Mouse (Mus musculus) intestine, embryonic 16.5 days (tissue): ENCODE measurements around the gene Cyb5rl. TPM values are rescaled to one million over a fixed set of nuclear protein-coding genes. Genes with fewer than 3 reads are reported as not detected.

Source experiments
- ATAC-seq: fragments of 200-750 bp; cut with Nextera tagmentation; 2 replicates; pipeline ENCODE4 v1.8.0; 2017; ENCODE audit warnings: moderate TSS enrichment, moderate library complexity
- H3K27ac ChIP-seq: fragments of 300-500 bp; sonication (generic); 2 replicates; pipeline ENCODE4 v1.5.1; 2014; ENCODE audit warnings: mild to moderate bottlenecking, low read length
- H3K27me3 ChIP-seq: fragments of 300-500 bp; sonication (generic); replicated peaks from 2 replicates; pipeline ENCODE4 v1.6.1; 2014; ENCODE audit warnings: low read length, control low read depth, mixed read lengths; ENCODE audit not compliant: control insufficient read depth, insufficient read depth
- H3K36me3 ChIP-seq: fragments of 300-500 bp; sonication (generic); 2 replicates; pipeline ENCODE4 v1.6.1; 2014; ENCODE audit warnings: low read length, control low read depth; ENCODE audit not compliant: control insufficient read depth, insufficient read depth
- H3K4me1 ChIP-seq: fragments of 300-500 bp; sonication (generic); 2 replicates; pipeline ENCODE4 v1.6.1; 2014; ENCODE audit warnings: low read length, control low read depth, mixed read lengths; ENCODE audit not compliant: control insufficient read depth, insufficient read depth
- H3K4me2 ChIP-seq: fragments of 300-500 bp; sonication (generic); 2 replicates; pipeline ENCODE4 v1.6.1; 2014; ENCODE audit warnings: low read depth, low read length, control low read depth
- H3K4me3 ChIP-seq: fragments of 300-500 bp; sonication (generic); 2 replicates; pipeline ENCODE4 v1.5.1; 2014; ENCODE audit warnings: mild to moderate bottlenecking, low read length
- H3K9ac ChIP-seq: fragments of 300-500 bp; sonication (generic); 2 replicates; pipeline ENCODE4 v1.6.1; 2014; ENCODE audit warnings: low read depth, low read length
- H3K9me3 ChIP-seq: fragments of 300-500 bp; sonication (generic); 2 replicates; pipeline ENCODE4 v1.6.1; 2016; ENCODE audit warnings: low read length, control low read depth; ENCODE audit not compliant: control insufficient read depth
- WGBS: fragments of 180-500 bp; shearing (Covaris S2); extraction: QIAGEN DNeasy Blood & Tissue Kit; methylation state at CpG from one replicate; pipeline ENCODE4 v1.1.7; 2014; 5-methylcytosine and 5-hydroxymethylcytosine counted together
- polyA plus RNA-seq: library from polyadenylated mRNA; unstranded; fragments of >200 nt; fragmentation: Nextera tagmentation; extraction: Ambion mirVana; gene quantifications from 2 replicates; pipeline ENCODE4 v1.2.1, GENCODE M21; 2015

Cyb5rl gene
- polyA plus RNA-seq, 1 experiment from 2014 or later = 7.2 TPM

DNA sequence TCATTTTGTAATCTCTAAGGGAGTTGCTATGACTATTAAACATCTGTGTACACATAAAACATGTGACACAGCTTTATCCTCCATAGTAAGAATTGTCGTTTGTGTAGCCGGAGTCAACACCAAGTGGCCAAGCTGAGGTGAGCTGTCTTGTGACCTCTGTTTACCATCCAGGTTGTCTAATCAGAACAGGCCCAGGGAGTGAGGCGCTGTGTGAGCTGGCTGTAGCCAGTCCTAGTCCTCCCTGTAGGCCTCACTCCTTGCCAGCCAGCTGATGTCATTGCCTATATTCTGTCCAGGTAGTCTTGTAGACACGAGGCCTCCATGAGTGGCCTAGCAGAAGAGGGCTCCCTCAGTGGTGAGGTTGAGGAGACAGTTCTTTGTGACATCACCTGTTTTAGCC is 31.1 kb upstream of the Cyb5rl start:
- Histone ChIP-seq H3K27ac (no peak overlapping the region), H3K36me3 (peaks cover 31% of the 10 kb centered on the region), H3K4me2 (no peak overlapping the region), H3K4me1 (no peaks in the 10 kb centered on the region), H3K4me3 (no peak overlapping the region), H3K9me3 (no peaks in the 10 kb centered on the region), H3K9ac (no peak overlapping the region; the same call in 1 of the 2 replicates), H3K27me3 (no peaks in the 10 kb centered on the region)
- 75% methylated on average over 4 of the region's 4 CpGs for WGBS
- ATAC-seq = no peak

DNA sequence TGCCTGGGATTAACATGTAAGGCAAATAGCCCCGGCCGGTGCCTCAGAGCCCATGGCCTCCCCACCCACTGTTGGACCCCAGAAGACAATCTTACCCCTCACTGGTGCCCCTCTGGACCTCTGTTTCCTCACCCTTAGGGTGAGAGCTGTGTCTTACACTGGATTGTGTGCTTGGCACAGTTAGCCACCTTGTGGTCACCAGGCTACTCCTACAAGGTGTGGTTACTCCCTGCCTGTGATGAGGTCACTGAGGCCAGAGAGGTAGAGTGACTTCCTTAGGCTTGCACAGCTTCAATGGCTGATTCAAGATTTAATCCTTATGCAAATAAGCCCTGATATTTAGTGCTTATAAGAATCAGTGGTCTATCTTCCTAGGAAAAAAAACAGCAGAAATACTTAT is 29.8 kb upstream of the Cyb5rl start:
- peak; percentile 40; the same call in 1 of the 2 replicates for ATAC-seq
- H3K9ac ChIP-seq = no peak overlapping the region
- H3K9me3 ChIP-seq = no peaks in the 10 kb centered on the region
- no peaks in the 10 kb centered on the region for H3K4me1 ChIP-seq
- H3K4me3 ChIP-seq = no peak overlapping the region
- WGBS = 89% methylated on average over 2 of the region's 2 CpGs
- no peak overlapping the region for H3K27ac ChIP-seq
- H3K36me3 ChIP-seq = peaks cover 28% of the 10 kb centered on the region
- H3K4me2 ChIP-seq = no peak overlapping the region
- H3K27me3 ChIP-seq = no peaks in the 10 kb centered on the region

DNA sequence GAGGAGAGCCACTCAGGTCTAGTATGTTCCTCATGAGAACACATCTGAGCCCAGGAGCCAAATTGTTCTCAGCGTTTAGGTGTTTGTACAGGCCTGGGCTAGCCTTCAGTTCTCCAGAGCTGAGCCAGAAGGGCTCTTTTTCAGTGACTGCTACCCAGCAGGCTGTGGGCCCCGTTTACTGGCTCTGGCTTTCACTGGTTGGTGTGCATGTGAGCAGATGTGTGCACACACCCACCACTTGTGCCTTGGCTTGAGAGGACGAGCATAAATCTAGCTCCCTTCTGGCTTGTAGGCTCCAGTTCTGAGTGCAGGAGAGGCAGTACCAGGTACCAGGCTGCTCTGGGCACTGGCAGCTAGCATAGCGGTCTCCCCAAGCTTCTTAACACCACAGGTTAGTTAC is 28.5 kb upstream of the Cyb5rl start:
- H3K9ac ChIP-seq = no peak overlapping the region
- ATAC-seq = no peak
- no peaks in the 10 kb centered on the region for H3K9me3 ChIP-seq
- no peak overlapping the region for H3K27ac ChIP-seq
- H3K4me3 ChIP-seq = no peak overlapping the region
- H3K36me3 ChIP-seq = peaks cover 28% of the 10 kb centered on the region
- H3K27me3 ChIP-seq = no peaks in the 10 kb centered on the region
- H3K4me2 ChIP-seq = no peak overlapping the region
- H3K4me1 ChIP-seq = no peaks in the 10 kb centered on the region
- WGBS = 81% methylated on average over 4 of the region's 4 CpGs

DNA sequence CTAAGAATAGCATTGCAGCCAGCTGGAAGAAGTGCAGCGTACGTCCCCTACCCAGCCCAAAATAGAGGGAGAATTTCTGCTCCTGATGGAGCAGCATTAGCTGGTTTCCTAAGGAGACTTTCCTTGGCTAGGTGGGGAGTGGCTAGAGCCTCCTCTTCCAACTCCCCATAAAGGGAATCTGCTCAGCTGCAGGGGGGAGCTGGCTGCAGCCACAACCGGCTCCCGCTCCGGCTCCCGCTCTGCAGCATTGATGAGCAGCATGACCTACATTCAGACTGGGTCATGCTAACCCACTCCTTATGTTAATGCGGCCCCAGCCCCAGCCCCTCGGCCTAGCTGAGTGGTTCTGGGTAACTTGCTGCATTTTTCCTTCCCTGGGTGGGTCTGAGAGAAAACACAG is 27.5 kb upstream of the Cyb5rl start:
- Histone ChIP-seq H3K4me1 (no peaks in the 10 kb centered on the region), H3K36me3 (peaks cover 31% of the 10 kb centered on the region), H3K4me3 (no peak overlapping the region), H3K27me3 (no peaks in the 10 kb centered on the region), H3K9me3 (no peaks in the 10 kb centered on the region), H3K27ac (no peak overlapping the region), H3K9ac (no peak overlapping the region), H3K4me2 (no peak overlapping the region)
- WGBS = 81% methylated on average over 8 of the region's 8 CpGs
- no peak for ATAC-seq

DNA sequence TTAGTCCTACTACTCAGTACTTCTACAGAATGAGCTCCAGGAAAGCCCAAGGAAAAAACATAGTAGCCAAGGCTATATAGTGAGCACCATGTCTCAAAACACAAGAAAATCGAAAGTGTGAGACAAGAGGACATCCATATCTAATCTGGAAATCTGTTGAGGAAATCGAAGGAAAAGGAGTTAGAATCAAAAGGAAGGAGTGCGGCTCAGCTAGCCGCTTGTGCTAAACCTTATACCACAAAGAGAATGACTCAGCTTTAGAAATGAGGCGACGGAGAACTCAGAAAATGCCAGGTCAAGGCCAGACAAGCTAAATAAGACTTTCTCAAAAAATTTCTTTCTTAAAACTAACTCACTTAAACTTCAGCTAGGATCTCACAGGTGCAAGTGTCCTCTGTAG is 24.5 kb upstream of the Cyb5rl start:
- Histone ChIP-seq H3K27ac (no peak overlapping the region), H3K36me3 (peaks cover 35% of the 10 kb centered on the region), H3K9ac (no peak overlapping the region), H3K27me3 (no peaks in the 10 kb centered on the region), H3K9me3 (no peaks in the 10 kb centered on the region), H3K4me3 (no peak overlapping the region), H3K4me1 (no peaks in the 10 kb centered on the region), H3K4me2 (no peak overlapping the region)
- WGBS = 90% methylated on average over 6 of the region's 6 CpGs
- no peak for ATAC-seq

DNA sequence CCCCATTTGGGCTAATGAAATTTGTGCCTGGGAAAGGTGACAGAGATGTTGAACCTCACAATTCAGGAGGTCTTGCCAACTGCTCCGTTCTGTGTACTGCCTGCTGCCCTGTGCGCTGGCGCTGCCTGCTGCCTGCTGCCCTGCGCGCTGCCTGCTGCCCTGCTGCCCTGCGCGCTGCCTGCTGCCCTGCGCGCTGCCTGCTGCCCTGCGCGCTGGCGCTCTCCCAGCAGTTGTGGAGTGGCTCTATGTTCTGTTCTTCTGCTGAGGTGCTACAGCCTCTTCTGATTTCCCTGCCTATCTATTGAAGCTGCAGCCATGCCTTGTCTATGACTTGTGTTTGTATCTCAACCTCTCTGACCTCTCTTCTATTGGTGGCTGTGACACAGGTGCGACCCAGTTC is 21.6 kb upstream of the Cyb5rl start:
- no peak overlapping the region for H3K4me3 ChIP-seq
- no peak overlapping the region for H3K27ac ChIP-seq
- no peaks in the 10 kb centered on the region for H3K4me1 ChIP-seq
- H3K27me3 ChIP-seq = no peaks in the 10 kb centered on the region
- no peak overlapping the region for H3K9ac ChIP-seq
- peaks cover 28% of the 10 kb centered on the region for H3K36me3 ChIP-seq
- H3K4me2 ChIP-seq = no peak overlapping the region
- whole genome bisulfite sequencing = 97% methylated on average over 13 of the region's 13 CpGs
- no peak for ATAC-seq
- no peaks in the 10 kb centered on the region for H3K9me3 ChIP-seq

DNA sequence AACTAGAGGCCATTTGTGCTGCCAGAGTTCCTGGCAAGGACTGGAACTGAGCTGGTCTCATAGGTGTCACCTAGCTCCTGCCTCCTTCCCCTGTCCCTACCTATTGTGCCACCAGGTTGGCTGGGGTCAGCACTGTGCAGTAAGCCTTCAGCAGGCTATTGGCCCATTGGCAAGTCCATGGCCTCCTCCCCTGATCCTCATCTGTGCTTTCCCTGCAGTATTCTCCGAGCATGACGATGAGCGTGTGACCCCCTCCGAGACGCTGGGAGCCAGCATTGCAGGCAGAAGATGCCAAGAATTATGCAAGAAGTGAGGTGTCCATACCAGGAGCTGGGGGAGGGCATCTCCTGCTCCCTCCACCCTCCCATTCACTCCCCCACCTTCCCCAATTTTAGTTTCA is 19.0 kb upstream of the Cyb5rl start:
- Histone ChIP-seq H3K36me3 (peaks cover 18% of the 10 kb centered on the region), H3K4me2 (no peak overlapping the region), H3K9ac (no peak overlapping the region), H3K4me1 (no peaks in the 10 kb centered on the region), H3K27me3 (no peaks in the 10 kb centered on the region), H3K27ac (no peak overlapping the region), H3K9me3 (no peaks in the 10 kb centered on the region), H3K4me3 (no peak overlapping the region)
- no peak for ATAC-seq
- 93% methylated on average over 5 of the region's 5 CpGs for WGBS

DNA sequence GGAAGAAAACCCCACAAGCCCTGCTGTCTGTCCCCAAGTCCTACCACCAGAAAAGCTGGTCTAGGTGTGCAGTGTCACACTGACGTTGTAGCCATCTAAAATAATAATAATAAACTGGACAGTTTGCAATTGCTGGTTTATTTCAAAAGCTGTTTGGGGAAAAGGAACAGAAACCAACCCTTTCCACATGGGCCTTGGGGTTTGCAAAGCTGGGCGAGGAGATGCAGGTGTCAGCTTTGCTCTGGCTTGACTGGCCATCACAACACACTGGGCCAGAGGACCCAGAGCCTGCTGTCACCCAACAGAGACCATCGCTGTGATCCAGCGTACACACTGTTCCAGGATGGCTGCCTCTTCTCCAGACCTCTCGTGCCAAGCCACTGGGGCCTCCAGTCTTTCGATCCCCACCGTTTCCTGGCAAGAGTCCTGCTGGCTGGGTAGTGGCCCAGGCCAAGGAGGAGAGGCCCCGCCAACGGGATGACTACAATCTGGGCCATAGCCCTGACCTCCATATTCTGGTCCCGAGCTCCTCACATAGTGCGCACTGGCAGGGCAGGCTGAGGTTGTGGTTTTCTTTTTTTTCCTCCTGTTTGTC is 18.1 kb upstream of the Cyb5rl start:
- H3K36me3 ChIP-seq = peaks cover 16% of the 10 kb centered on the region
- no peaks in the 10 kb centered on the region for H3K9me3 ChIP-seq
- H3K9ac ChIP-seq = no peak overlapping the region
- no peak overlapping the region for H3K4me2 ChIP-seq
- no peak overlapping the region for H3K4me3 ChIP-seq
- no peak overlapping the region for H3K27ac ChIP-seq
- ATAC-seq = no peak
- WGBS = 88% methylated on average over 11 of the region's 11 CpGs
- no peaks in the 10 kb centered on the region for H3K4me1 ChIP-seq
- H3K27me3 ChIP-seq = no peaks in the 10 kb centered on the region

DNA sequence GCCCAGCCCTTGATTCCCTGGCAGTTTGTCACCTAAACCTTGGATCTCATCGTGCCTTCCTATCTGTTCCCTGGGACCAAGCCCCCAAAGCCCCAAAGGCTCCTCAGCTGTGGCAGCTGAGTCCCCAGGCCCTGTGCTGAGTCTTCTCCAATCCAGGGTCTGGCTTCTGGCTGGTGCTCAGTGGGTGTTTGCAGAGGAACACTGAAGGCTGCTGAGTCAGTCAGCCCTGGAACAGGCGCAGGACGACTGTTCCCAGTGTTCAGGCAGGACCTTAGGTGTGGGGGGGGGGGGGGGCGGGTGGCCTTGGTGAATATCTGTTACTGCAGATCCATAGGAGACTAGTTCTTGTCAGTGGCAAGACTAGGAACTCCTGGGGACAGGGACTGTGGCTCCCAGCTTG is 14.9 kb upstream of the Cyb5rl start:
- H3K9me3 ChIP-seq = no peaks in the 10 kb centered on the region
- peaks cover 10% of the 10 kb centered on the region for H3K36me3 ChIP-seq
- H3K4me1 ChIP-seq = no peaks in the 10 kb centered on the region
- no peak overlapping the region for H3K4me2 ChIP-seq
- H3K27ac ChIP-seq = no peak overlapping the region
- H3K9ac ChIP-seq = no peak overlapping the region
- no peaks in the 10 kb centered on the region for H3K27me3 ChIP-seq
- no peak for ATAC-seq
- no peak overlapping the region for H3K4me3 ChIP-seq
- WGBS = 47% methylated on average over 4 of the region's 4 CpGs

DNA sequence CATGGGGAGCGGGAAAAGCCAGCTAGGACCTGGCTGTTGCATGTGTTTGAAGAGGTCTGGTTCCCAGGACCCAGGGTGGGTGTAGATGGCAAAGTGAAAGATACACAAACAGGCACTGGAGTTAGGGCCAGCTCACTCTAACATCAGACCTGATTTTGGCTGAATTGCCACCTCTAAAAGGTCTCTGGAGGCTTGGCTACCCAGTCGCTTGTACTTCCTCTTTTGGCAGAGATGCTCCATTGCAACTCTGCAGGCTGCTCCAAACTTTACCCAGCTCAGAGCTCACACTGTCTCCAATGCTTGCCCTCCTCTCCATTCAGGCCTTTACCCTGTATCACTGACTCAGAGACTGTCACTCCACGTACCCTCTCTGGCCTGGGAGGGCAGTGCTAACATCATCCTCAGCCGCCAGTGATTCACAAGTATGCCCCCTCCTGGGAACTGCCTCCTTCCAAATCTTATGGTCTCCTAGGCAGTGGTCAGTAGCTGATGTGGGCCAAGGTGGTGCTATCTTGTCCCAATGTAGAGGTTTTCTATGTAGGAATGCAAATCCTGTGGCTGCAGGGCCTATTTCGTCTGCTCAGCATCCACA is 13.7 kb upstream of the Cyb5rl start:
- Histone ChIP-seq H3K36me3 (peaks cover 3% of the 10 kb centered on the region; the same call in 1 of the 2 replicates), H3K4me3 (no peak overlapping the region), H3K9ac (no peak overlapping the region), H3K4me1 (no peaks in the 10 kb centered on the region), H3K4me2 (no peak overlapping the region), H3K27ac (no peak overlapping the region), H3K9me3 (no peaks in the 10 kb centered on the region), H3K27me3 (no peaks in the 10 kb centered on the region)
- 57% methylated on average over 5 of the region's 5 CpGs for WGBS
- no peak for ATAC-seq
